Comparison of ENCODE assay signal across 14 mouse cellular contexts in genomic region chr4:70301187-70301586, GRCm38 (mm10).
DNase-seq lines count a peak whose midpoint lies in the region; ATAC-seq lines count a peak whose summit lies in the region.
"Had no signal": no experiment of that assay in that cellular context is flagged by ENCODE, and none has a peak within 500 bp of the region (broad histone marks: within the 10 kb centered on the region; RNA-seq: fewer than 3 reads in every experiment).

No protein-coding gene starts in this region.

- whole genome bisulfite sequencing in midbrain, embryonic 13.5 days: 87% methylated on average over 9 of the region's 9 CpGs
- WGBS in midbrain, embryonic 16.5 days: 78% methylated on average over 9 of the region's 9 CpGs
- WGBS in midbrain, embryonic 14.5 days: 85% methylated on average over 9 of the region's 9 CpGs

- no peak overlapping the region for H3K27ac ChIP-seq in midbrain, embryonic 13.5 days
- H3K27ac ChIP-seq in midbrain, embryonic 16.5 days (ENCODE audit: low read length): no peak overlapping the region
- H3K27ac ChIP-seq in midbrain, embryonic 14.5 days (replicated peaks; ENCODE audit: low read depth, low read length): no peak overlapping the region
- H3K27ac ChIP-seq: gastrocnemius, adult 2 months; intestine, embryonic 15.5 days; liver, embryonic 14.5 days; neural tube, embryonic 15.5 days had no signal

- H3K9ac ChIP-seq in midbrain, embryonic 13.5 days (replicated peaks): no peak overlapping the region
- H3K9ac ChIP-seq in midbrain, embryonic 16.5 days (ENCODE audit: low read depth, low read length): no peak overlapping the region
- H3K9ac ChIP-seq in midbrain, embryonic 14.5 days (replicated peaks; ENCODE audit: low read length): no peak overlapping the region
- H3K9ac ChIP-seq: intestine, embryonic 15.5 days; liver, embryonic 14.5 days; neural tube, embryonic 15.5 days had no signal

- no peaks in the 10 kb centered on the region; the same call in 1 of the 2 replicates for H3K4me1 ChIP-seq in midbrain, embryonic 13.5 days (replicated peaks)
- no peaks in the 10 kb centered on the region for H3K4me1 ChIP-seq in midbrain, embryonic 16.5 days (ENCODE audit: control insufficient read depth, insufficient read depth, low read length)
- no peaks in the 10 kb centered on the region for H3K4me1 ChIP-seq in midbrain, embryonic 14.5 days (ENCODE audit: control insufficient read depth, insufficient read depth, low read length)
- H3K4me1 ChIP-seq: intestine, embryonic 15.5 days had no signal

- no peaks in the 10 kb centered on the region for H3K27me3 ChIP-seq in midbrain, embryonic 13.5 days
- H3K27me3 ChIP-seq in midbrain, embryonic 16.5 days (ENCODE audit: control insufficient read depth, insufficient read depth, low read depth, low read length): no peaks in the 10 kb centered on the region
- no peaks in the 10 kb centered on the region for H3K27me3 ChIP-seq in midbrain, embryonic 14.5 days (ENCODE audit: control insufficient read depth, insufficient read depth, low read length)
- H3K27me3 ChIP-seq: intestine, embryonic 15.5 days; neural tube, embryonic 15.5 days had no signal

- no peak overlapping the region for H3K4me2 ChIP-seq in midbrain, embryonic 13.5 days (replicated peaks)
- no peak overlapping the region for H3K4me2 ChIP-seq in midbrain, embryonic 16.5 days (ENCODE audit: low read length)
- no peak overlapping the region for H3K4me2 ChIP-seq in midbrain, embryonic 14.5 days (ENCODE audit: low read length)
- H3K4me2 ChIP-seq: intestine, embryonic 15.5 days; neural tube, embryonic 15.5 days had no signal

- peak; percentile 48; the same call in 1 of the 2 replicates for ATAC-seq in midbrain, embryonic 13.5 days
- no peak for ATAC-seq in midbrain, embryonic 16.5 days
- no peak for ATAC-seq in midbrain, embryonic 14.5 days (ENCODE audit: low FRiP score, low TSS enrichment)
- ATAC-seq: CD4-positive, CD25-positive, alpha-beta regulatory T cell, adult 4 months; intestine, embryonic 15.5 days had no signal

- H3K9me3 ChIP-seq in midbrain, embryonic 13.5 days: no peaks in the 10 kb centered on the region
- no peaks in the 10 kb centered on the region for H3K9me3 ChIP-seq in midbrain, embryonic 16.5 days (replicated peaks; ENCODE audit: control insufficient read depth, low read length, poor library complexity, severe bottlenecking)
- no peaks in the 10 kb centered on the region for H3K9me3 ChIP-seq in midbrain, embryonic 14.5 days (ENCODE audit: control insufficient read depth, low read length)
- H3K9me3 ChIP-seq: intestine, embryonic 15.5 days; neural tube, embryonic 15.5 days had no signal

- peak; percentile 20 for DNase-seq in layer of hippocampus, adult 9-11 months
- DNase-seq in layer of hippocampus, postnatal 36 days: no peak
- peak; percentile 6 for DNase-seq in ZHBTc4 (ENCODE audit: low read depth, low spot score)
- peak; percentile 18 for DNase-seq in midbrain, embryonic 14.5 days
- DNase-seq in kidney, postnatal 25 days: no peak
- DNase-seq: cerebellum, postnatal 25 days; gastrocnemius, adult 2 months; heart, postnatal 14 days had no signal

- H3K36me3 ChIP-seq in midbrain, embryonic 13.5 days: peaks cover 50% of the 10 kb centered on the region
- H3K36me3 ChIP-seq in midbrain, embryonic 16.5 days (ENCODE audit: control insufficient read depth, insufficient read depth, low read length): peaks cover 2% of the 10 kb centered on the region; the same call in 1 of the 2 replicates
- peaks cover 23% of the 10 kb centered on the region for H3K36me3 ChIP-seq in midbrain, embryonic 14.5 days (ENCODE audit: control insufficient read depth, insufficient read depth, low read length)

- no peak overlapping the region for H3K4me3 ChIP-seq in midbrain, embryonic 13.5 days (replicated peaks)
- H3K4me3 ChIP-seq in midbrain, embryonic 16.5 days (ENCODE audit: low read depth, low read length): no peak overlapping the region
- no peak overlapping the region for H3K4me3 ChIP-seq in midbrain, embryonic 14.5 days (replicated peaks; ENCODE audit: low read depth, low read length)
- H3K4me3 ChIP-seq: gastrocnemius, adult 2 months; intestine, embryonic 15.5 days; neural tube, embryonic 15.5 days had no signal

Comparison
In these comparisons a context has a peak if more than half of its experiments do, and no peak if none do; other contexts are left out.
1. DNase-seq: peak in layer of hippocampus, adult 9-11 months (single experiment), ZHBTc4 (single experiment) and midbrain, embryonic 14.5 days (single experiment); none in layer of hippocampus, postnatal 36 days (0 of 2) and kidney, postnatal 25 days (0 of 2).